Mouse (Mus musculus): ENCODE data around the gene Prdx1. TPM values are rescaled to one million over a fixed set of nuclear protein-coding genes. Genes with fewer than 3 reads are reported as not detected.

Prdx1 gene
- 2,483 and 3,429 TPM in 2 replicates for polyA plus RNA-seq (2015; fragmentation: Nextera tagmentation; extraction: Ambion mirVana)

DNA sequence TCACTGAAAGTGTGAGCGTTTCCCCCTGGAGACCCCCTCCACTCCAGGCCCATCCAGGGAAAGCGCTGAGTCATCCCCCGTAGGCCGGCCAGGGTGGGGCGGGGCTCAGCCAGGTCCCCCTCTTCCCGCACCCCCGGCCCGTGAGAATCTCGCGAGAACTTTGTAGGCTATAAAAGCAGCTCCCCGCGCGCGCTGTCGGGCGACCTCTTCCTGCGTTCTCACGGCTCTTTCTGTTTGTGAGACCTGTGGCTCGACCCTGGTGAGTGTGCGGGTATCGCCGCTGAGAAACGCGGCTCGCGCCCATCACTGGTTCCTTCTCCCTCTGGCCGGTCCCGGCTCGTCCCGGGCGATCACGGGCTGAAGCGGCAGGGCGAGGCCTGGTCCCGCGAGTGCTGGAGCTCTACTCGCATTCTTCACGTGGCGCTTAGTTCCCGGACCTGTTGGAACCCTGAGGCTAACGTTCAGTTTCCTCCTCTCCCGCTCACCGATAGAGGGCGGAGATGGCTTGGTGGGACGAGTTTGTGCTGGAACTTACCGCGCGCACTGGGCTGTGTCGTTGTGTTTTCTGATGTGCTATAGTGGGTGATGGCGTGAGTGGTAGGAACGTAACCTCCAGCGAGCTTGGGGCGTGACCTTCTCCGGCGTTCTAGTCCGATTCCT is at the start of gene Prdx1:
TSS of gene Prdx1 (plus strand) at position 143 of the 660 bp plus-strand sequence.

DNA sequence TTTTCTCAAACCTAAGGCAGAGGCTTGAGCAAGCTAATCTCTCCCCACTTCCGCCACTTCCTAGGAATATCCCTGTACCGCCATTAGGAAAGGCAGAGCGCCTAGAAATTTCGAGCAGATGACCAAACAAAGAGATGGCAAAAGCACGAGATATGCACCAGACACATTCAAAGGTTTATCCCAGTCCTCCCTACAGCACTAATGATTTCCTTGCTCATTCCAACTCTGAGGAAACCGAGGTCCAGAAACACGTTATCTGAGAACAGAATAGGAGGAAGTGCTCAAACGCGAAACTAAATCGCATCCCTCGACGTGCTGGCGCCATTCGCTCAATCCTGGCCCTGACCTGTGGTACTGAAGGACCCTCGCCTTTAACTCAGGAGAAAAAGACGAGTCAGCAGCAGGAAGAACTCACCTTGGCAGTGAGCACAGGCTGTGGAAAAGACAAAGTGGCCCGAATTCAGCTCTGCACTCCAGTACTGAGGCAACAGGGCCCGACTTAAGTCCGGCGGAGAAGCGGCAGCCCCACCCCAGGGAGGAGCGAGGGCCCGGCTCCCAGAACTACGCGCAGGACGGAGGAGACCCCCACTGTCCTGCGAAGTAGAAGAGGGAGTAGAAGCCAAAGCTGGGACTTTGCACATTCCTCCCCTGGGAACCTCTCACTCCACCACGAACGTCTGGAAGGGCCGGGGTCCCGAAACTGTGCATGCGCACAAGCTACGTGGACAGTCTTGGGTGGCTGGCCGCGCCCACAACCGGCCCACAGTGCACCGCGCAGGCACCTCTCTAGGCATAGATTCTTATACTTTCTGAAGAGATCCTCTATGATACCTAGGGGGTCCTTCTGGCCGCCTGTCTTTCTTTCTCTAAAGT is 34.2 kb upstream of the Prdx1 start, which contains the start of gene Akr1a1:
TSS of gene Akr1a1 (minus strand) at position 757 of the 873 bp plus-strand sequence.

DNA sequence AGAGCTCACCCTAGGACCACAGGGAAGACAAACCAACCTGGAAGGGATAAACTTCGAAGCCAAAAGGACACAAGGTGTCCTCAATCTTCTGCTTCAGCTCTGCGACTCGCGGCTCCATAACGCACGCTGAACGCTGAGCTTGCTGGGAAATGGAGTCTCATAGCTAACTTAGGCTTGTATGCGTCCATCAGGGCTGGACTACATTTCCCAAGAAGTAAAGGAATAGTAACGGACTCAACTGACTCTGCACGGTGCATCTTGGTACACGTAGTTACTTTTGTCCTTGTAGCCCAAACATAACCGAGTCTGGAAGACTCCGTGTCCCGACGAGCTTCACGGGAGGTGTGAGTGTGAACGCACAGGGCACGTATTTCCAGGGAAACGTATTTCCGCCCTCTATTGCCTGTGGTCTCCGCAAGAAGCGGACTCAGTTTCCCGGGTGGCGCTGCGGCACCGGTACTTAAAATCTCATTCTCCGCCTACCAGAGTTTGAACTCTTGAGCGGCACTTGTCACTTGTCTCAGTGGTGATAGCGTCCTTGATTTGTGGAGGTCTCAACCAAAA is 22.9 kb downstream of the Prdx1 start, which contains the start of the genes Mmachc and Ccdc163:
TSS of gene Mmachc (minus strand) at position 206 of the 564 bp plus-strand sequence.
TSS of gene Ccdc163 (plus strand) at position 309 of the 564 bp plus-strand sequence.

DNA sequence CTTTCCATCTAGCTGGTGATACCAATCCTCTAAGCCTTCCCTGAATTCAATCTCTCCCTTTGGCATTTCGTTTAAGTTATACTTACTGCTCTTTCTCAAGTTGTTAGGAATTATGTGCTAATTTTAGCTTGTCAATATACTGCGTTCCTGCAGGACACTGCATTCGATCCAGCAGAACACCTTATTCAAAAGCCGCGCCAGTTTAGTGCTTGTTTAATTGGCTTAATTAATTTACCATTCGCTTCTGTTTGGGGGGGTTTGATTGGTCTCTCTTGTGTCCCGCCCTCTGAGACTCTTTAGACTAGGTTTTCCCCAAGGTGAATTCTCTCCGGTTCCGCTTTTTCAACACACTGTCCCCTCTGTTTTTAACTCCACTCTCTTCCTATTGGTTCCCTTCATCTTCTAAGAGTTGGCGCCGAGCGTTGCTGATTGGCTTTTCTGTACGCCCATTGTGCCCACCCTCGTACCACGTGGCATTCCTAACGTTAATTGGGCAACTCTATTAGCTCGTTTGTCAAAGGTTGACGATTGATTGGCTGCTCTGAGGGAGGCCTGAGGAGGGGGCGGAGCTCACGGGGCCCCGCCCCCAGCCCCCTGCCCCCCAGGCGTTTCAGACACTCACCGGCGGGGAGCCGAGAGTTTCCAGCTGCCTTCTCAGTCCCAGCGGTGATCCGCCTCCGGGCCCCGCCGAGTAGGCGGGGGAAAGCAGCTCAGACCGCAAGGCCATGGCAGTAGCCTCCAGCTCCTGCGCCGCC is 35.2 kb downstream of the Prdx1 start, which contains the start of gene Tesk2:
TSS of gene Tesk2 (plus strand) at position 606 of the 755 bp plus-strand sequence.

Other genes starting within 250 kb of the Prdx1 start
- 11.6 and 12.7 TPM in 2 replicates for gene Mast2, start 221.4 kb upstream of the Prdx1 start, polyA plus RNA-seq (2015; fragmentation: Nextera tagmentation; extraction: Ambion mirVana)
- gene Ipp, start 178.0 kb upstream of the Prdx1 start, polyA plus RNA-seq (2015; fragmentation: Nextera tagmentation; extraction: Ambion mirVana): 8.1 and 17.0 TPM in 2 replicates
- gene Tmem69, start 129.6 kb upstream of the Prdx1 start, polyA plus RNA-seq (2015; fragmentation: Nextera tagmentation; extraction: Ambion mirVana): 18.0 and 27.2 TPM in 2 replicates
- 19.4 and 29.9 TPM in 2 replicates for gene Gpbp1l1, start 127.9 kb upstream of the Prdx1 start, polyA plus RNA-seq (2015; fragmentation: Nextera tagmentation; extraction: Ambion mirVana)
- gene Ccdc17, start 88.9 kb upstream of the Prdx1 start, polyA plus RNA-seq (2015; fragmentation: Nextera tagmentation; extraction: Ambion mirVana): 8.2 and 18.7 TPM in 2 replicates
- gene Nasp, start 57.6 kb upstream of the Prdx1 start, polyA plus RNA-seq (2015; fragmentation: Nextera tagmentation; extraction: Ambion mirVana): 47.4 and 51.3 TPM in 2 replicates
- 737 and 1,023 TPM in 2 replicates for gene Akr1a1, start 33.9 kb upstream of the Prdx1 start, polyA plus RNA-seq (2015; fragmentation: Nextera tagmentation; extraction: Ambion mirVana)
- 10.5 and 20.8 TPM in 2 replicates for gene Mmachc, start 22.9 kb downstream of the Prdx1 start, polyA plus RNA-seq (2015; fragmentation: Nextera tagmentation; extraction: Ambion mirVana)
- gene Ccdc163, start 23.0 kb downstream of the Prdx1 start, polyA plus RNA-seq (2015; fragmentation: Nextera tagmentation; extraction: Ambion mirVana): 12.2 and 25.4 TPM in 2 replicates
- 2.2 and 5.0 TPM in 2 replicates for gene Tesk2, start 35.4 kb downstream of the Prdx1 start, polyA plus RNA-seq (2015; fragmentation: Nextera tagmentation; extraction: Ambion mirVana)
- gene Toe1, start 122.1 kb downstream of the Prdx1 start, polyA plus RNA-seq (2015; fragmentation: Nextera tagmentation; extraction: Ambion mirVana): 28.4 and 29.9 TPM in 2 replicates
- 9.7 and 10.1 TPM in 2 replicates for gene Mutyh, start 122.2 kb downstream of the Prdx1 start, polyA plus RNA-seq (2015; fragmentation: Nextera tagmentation; extraction: Ambion mirVana)
- gene Hpdl, start 136.2 kb downstream of the Prdx1 start, polyA plus RNA-seq (2015; fragmentation: Nextera tagmentation; extraction: Ambion mirVana): 1.9 and 3.1 TPM in 2 replicates
- gene Zswim5, start 191.8 kb downstream of the Prdx1 start, polyA plus RNA-seq (2015; fragmentation: Nextera tagmentation; extraction: Ambion mirVana): 0.68 and 0.88 TPM in 2 replicates